In the genomic region with DNA sequence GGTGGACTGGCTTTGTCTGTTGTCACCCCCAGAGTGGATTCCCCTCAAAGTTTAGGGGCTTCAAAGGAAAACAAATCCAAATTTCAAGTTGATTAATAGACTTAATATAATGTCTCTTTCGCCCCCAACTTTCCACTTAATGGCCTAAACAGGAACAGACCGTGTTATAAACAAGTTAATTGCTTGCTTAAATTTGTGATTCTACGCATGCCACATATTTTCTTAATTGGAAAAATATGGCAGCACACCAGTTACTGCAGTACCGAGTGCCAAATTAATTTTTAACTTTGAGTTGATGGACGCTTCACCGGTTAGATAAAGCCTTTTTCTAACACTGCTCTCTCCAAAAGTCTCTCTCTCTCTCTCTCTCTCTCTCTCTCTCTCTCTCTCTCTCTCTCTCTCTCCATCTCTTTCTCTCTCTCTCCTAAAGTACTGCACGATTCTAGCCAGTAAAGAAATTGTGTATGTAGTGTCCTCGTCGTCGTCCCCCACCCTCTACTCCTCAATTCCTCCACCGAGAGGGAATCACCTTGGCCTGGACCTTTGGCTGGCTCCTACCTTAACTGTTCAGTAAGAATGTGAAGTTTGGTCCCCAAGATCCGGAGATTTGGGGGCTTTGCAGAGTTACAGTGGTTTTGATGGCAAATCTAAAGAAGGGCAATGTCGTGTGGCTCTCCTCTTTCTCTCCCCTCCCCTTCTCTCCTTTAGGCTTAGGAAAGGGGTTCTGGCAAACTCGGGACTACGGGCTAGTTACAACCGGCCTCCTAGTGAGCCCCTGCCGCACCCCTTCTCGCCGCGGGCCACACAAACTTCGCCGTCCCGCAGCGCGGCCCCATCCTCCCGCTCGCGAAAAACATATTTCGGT, we compare ENCODE assay signal across 8 mouse cellular contexts. TPM values are rescaled to one million over a fixed set of nuclear protein-coding genes. Genes with fewer than 3 reads are reported as not detected.
DNase-seq lines count a peak whose midpoint lies in the region; ATAC-seq lines count a peak whose summit lies in the region.

No protein-coding gene starts in this region.

- no peaks in the 10 kb centered on the region for H3K9me3 ChIP-seq in embryonic facial prominence, embryonic 13.5 days
- no peaks in the 10 kb centered on the region for H3K9me3 ChIP-seq in intestine, embryonic 16.5 days (ENCODE audit: control insufficient read depth, low read length)
- no peaks in the 10 kb centered on the region for H3K9me3 ChIP-seq in neural tube, embryonic 11.5 days (ENCODE audit: control insufficient read depth, low read length)

- no peak for ATAC-seq in embryonic facial prominence, embryonic 13.5 days (ENCODE audit: insufficient number of reproducible peaks, insufficient read depth, low FRiP score, low TSS enrichment, low read depth)
- 0 out of 2 replicates have a peak, but pooled peaks have one; percentile 9 for ATAC-seq in intestine, embryonic 16.5 days
- ATAC-seq in neural tube, embryonic 11.5 days (ENCODE audit: insufficient read depth, low FRiP score, low TSS enrichment), result no peak
- no peak for ATAC-seq in megakaryocyte progenitor cell, adult 5-6 weeks (replicated peaks; ENCODE audit: poor library complexity)

- peak overlapping the region; percentile 93 for H3K27ac ChIP-seq in embryonic facial prominence, embryonic 13.5 days
- H3K27ac ChIP-seq in intestine, embryonic 16.5 days (ENCODE audit: low read length), result no peak overlapping the region
- peak overlapping the region; percentile 3; the same call in 1 of the 2 replicates for H3K27ac ChIP-seq in neural tube, embryonic 11.5 days (ENCODE audit: low read depth, low read length)

- peak overlapping the region; percentile 87 for H3K9ac ChIP-seq in embryonic facial prominence, embryonic 13.5 days
- no peak overlapping the region for H3K9ac ChIP-seq in intestine, embryonic 16.5 days (ENCODE audit: low read depth, low read length)
- H3K9ac ChIP-seq in neural tube, embryonic 11.5 days (ENCODE audit: low read length), result peak overlapping the region; percentile 19

- peak overlapping the region; percentile 74 for H3K4me2 ChIP-seq in embryonic facial prominence, embryonic 13.5 days
- peak overlapping the region; percentile 73 for H3K4me2 ChIP-seq in intestine, embryonic 16.5 days (ENCODE audit: low read depth, low read length)
- H3K4me2 ChIP-seq in neural tube, embryonic 11.5 days (ENCODE audit: low read depth), result peak overlapping the region; percentile 69

- H3K27me3 ChIP-seq in embryonic facial prominence, embryonic 13.5 days, result peaks cover 73% of the 10 kb centered on the region
- peaks cover 51% of the 10 kb centered on the region for H3K27me3 ChIP-seq in intestine, embryonic 16.5 days (replicated peaks; ENCODE audit: control insufficient read depth, insufficient read depth, low read length)
- H3K27me3 ChIP-seq in neural tube, embryonic 11.5 days (ENCODE audit: control insufficient read depth, insufficient read depth, low read length), result peaks cover 80% of the 10 kb centered on the region

- H3K4me3 ChIP-seq in embryonic facial prominence, embryonic 13.5 days, result peak overlapping the region; percentile 63
- peak overlapping the region; percentile 53 for H3K4me3 ChIP-seq in intestine, embryonic 16.5 days (ENCODE audit: low read length)
- peak overlapping the region; percentile 36 for H3K4me3 ChIP-seq in neural tube, embryonic 11.5 days (ENCODE audit: low read depth, low read length)

- WGBS in embryonic facial prominence, embryonic 13.5 days, result under 1% methylated on average over 29 of the region's 29 CpGs
- 3% methylated on average over 29 of the region's 29 CpGs for WGBS in intestine, embryonic 16.5 days
- 1% methylated on average over 29 of the region's 29 CpGs for WGBS in neural tube, embryonic 11.5 days

- H3K4me1 ChIP-seq in embryonic facial prominence, embryonic 13.5 days, result peaks cover 22% of the 10 kb centered on the region
- peaks cover 17% of the 10 kb centered on the region; the same call in 1 of the 2 replicates for H3K4me1 ChIP-seq in intestine, embryonic 16.5 days (ENCODE audit: control insufficient read depth, insufficient read depth, low read length)
- H3K4me1 ChIP-seq in neural tube, embryonic 11.5 days (ENCODE audit: control insufficient read depth, insufficient read depth, low read length), result peaks cover 3% of the 10 kb centered on the region; the same call in 1 of the 2 replicates

- H3K36me3 ChIP-seq in embryonic facial prominence, embryonic 13.5 days, result no peaks in the 10 kb centered on the region
- H3K36me3 ChIP-seq in intestine, embryonic 16.5 days (ENCODE audit: control insufficient read depth, insufficient read depth, low read length), result no peaks in the 10 kb centered on the region
- H3K36me3 ChIP-seq in neural tube, embryonic 11.5 days (ENCODE audit: control insufficient read depth, insufficient read depth, low read length), result no peaks in the 10 kb centered on the region

- DNase-seq in kidney, adult 9 months, result peak; percentile 11
- DNase-seq in kidney, postnatal 4 days, result no peak
- DNase-seq in neural tube, embryonic 11.5 days (ENCODE audit: low spot score), result no peak
- no peak for DNase-seq in left cerebral cortex, adult 11 months (ENCODE audit: low spot score)
- DNase-seq in layer of hippocampus, postnatal 25 days (ENCODE audit: extremely low spot score in 1 of 2, low spot score in 1 of 2), result no peak

RNA-seq across cellular contexts. Expression of gene Rsrc1, which starts 0.8 kb away (rescaled TPM):
- polyA plus RNA-seq in embryonic facial prominence, embryonic 13.5 days (2015; fragmentation: Nextera tagmentation; extraction: Ambion mirVana), result 44.5 and 49.7 TPM in 2 replicates
- polyA plus RNA-seq in intestine, embryonic 16.5 days (2015; fragmentation: Nextera tagmentation; extraction: Ambion mirVana), result 18.9 and 21.1 TPM in 2 replicates
- 42.1 and 43.2 TPM in 2 replicates for polyA plus RNA-seq in neural tube, embryonic 11.5 days (2014; fragmentation: Nextera tagmentation; extraction: Ambion mirVana)
- total RNA-seq in megakaryocyte progenitor cell, adult 5-6 weeks (2015), result 36.6 and 37.4 TPM in 2 replicates
- 40.4 and 57.6 TPM in 2 replicates for total RNA-seq in megakaryocyte progenitor cell, adult 5-6 weeks (2017)
- 10 to 100 TPM; 33.0 to 34.6 TPM for total RNA-seq in layer of hippocampus, postnatal 25 days (2021)

RNA-seq across cellular contexts. Expression of gene Shox2, which starts 1.2 kb away (rescaled TPM):
- 30.9 and 44.3 TPM in 2 replicates for polyA plus RNA-seq in embryonic facial prominence, embryonic 13.5 days (2015; fragmentation: Nextera tagmentation; extraction: Ambion mirVana)
- polyA plus RNA-seq in intestine, embryonic 16.5 days (2015; fragmentation: Nextera tagmentation; extraction: Ambion mirVana), result 0.12 and 0.16 TPM in 2 replicates
- polyA plus RNA-seq in neural tube, embryonic 11.5 days (2014; fragmentation: Nextera tagmentation; extraction: Ambion mirVana), result 18.1 and 20.9 TPM in 2 replicates
- not detected in 2 replicates for total RNA-seq in megakaryocyte progenitor cell, adult 5-6 weeks (2015)
- not detected in 2 replicates for total RNA-seq in megakaryocyte progenitor cell, adult 5-6 weeks (2017)
- not detected for total RNA-seq in layer of hippocampus, postnatal 25 days (2021)

Comparison
In these comparisons a context has a peak if more than half of its experiments do, and no peak if none do; other contexts are left out.
1. RNA of gene Shox2, which starts 1.2 kb away (polyA plus RNA-seq): 30.9 to 44.3 TPM in embryonic facial prominence, embryonic 13.5 days and 18.1 to 20.9 TPM in neural tube, embryonic 11.5 days; 0.12 to 0.16 TPM in intestine, embryonic 16.5 days; every median in the first group is over 10 times any median in the second.
2. Peak in every context shown above with its lines, with median percentiles within 50 percentile points of each other: H3K4me2 ChIP-seq and H3K4me3 ChIP-seq.